Mouse (Mus musculus): ENCODE data around the gene Usf3. TPM values are rescaled to one million over a fixed set of nuclear protein-coding genes. Genes with fewer than 3 reads are reported as not detected.

The Usf3 gene
- polyA plus RNA-seq, 1 experiment from 2014 or later: 3.4 TPM

- Histone ChIP-seq H3K9me3 (no peaks in the 10 kb centered on the region), H3K27me3 (no peaks in the 10 kb centered on the region), H3K27ac (no peak overlapping the region), H3K9ac (replicated peaks) (no peak overlapping the region), H3K36me3 (no peaks in the 10 kb centered on the region), H3K4me3 (replicated peaks) (no peak overlapping the region), H3K4me1 (replicated peaks) (peaks cover 21% of the 10 kb centered on the region), H3K4me2 (replicated peaks) (no peak overlapping the region)
- WGBS: 97% methylated on average over 2 of the region's 2 CpGs
- no peak for ATAC-seq
These were observed 3.5 kb downstream of the Usf3 start for GRCm38 (mm10) chr16:44176511-44176910.

- H3K36me3 ChIP-seq: no peaks in the 10 kb centered on the region
- no peaks in the 10 kb centered on the region for H3K9me3 ChIP-seq
- no peaks in the 10 kb centered on the region for H3K27me3 ChIP-seq
- H3K4me1 ChIP-seq (replicated peaks): peaks cover 17% of the 10 kb centered on the region
- no peak overlapping the region for H3K4me3 ChIP-seq (replicated peaks)
- ATAC-seq: no peak
- no peak overlapping the region for H3K4me2 ChIP-seq (replicated peaks)
- H3K9ac ChIP-seq (replicated peaks): no peak overlapping the region
- no peak overlapping the region for H3K27ac ChIP-seq
- WGBS: 81% methylated on average over 1 of the region's 1 CpGs
These were observed 5.5 kb downstream of the Usf3 start for GRCm38 (mm10) chr16:44178555-44178954.

- Histone ChIP-seq H3K27me3 (no peaks in the 10 kb centered on the region), H3K27ac (no peak overlapping the region), H3K9me3 (no peaks in the 10 kb centered on the region), H3K4me2 (replicated peaks) (no peak overlapping the region), H3K9ac (replicated peaks) (no peak overlapping the region), H3K4me1 (replicated peaks) (no peaks in the 10 kb centered on the region; the same call in 1 of the 2 replicates), H3K4me3 (replicated peaks) (no peak overlapping the region), H3K36me3 (no peaks in the 10 kb centered on the region)
- no peak for ATAC-seq
- 94% methylated on average over 1 of the region's 1 CpGs for WGBS
These were observed 9.6 kb downstream of the Usf3 start for GRCm38 (mm10) chr16:44182597-44182996.

- Histone ChIP-seq H3K27me3 (no peaks in the 10 kb centered on the region), H3K36me3 (peaks cover 4% of the 10 kb centered on the region), H3K4me1 (replicated peaks) (no peaks in the 10 kb centered on the region), H3K9ac (replicated peaks) (no peak overlapping the region), H3K27ac (no peak overlapping the region), H3K4me3 (replicated peaks) (no peak overlapping the region), H3K4me2 (replicated peaks) (no peak overlapping the region), H3K9me3 (no peaks in the 10 kb centered on the region)
- no peak for ATAC-seq
- 90% methylated on average over 3 of the region's 3 CpGs for WGBS
These were observed 11.7 kb downstream of the Usf3 start for GRCm38 (mm10) chr16:44184769-44185168.

- no peak overlapping the region for H3K4me3 ChIP-seq (replicated peaks)
- H3K9ac ChIP-seq (replicated peaks): no peak overlapping the region
- no peak for ATAC-seq
- no peak overlapping the region for H3K27ac ChIP-seq
- peaks cover 10% of the 10 kb centered on the region for H3K36me3 ChIP-seq
- WGBS: 95% methylated on average over 4 of the region's 4 CpGs
- H3K4me2 ChIP-seq (replicated peaks): no peak overlapping the region
- H3K27me3 ChIP-seq: no peaks in the 10 kb centered on the region
- no peaks in the 10 kb centered on the region for H3K4me1 ChIP-seq (replicated peaks)
- no peaks in the 10 kb centered on the region for H3K9me3 ChIP-seq
These were observed 14.1 kb downstream of the Usf3 start for GRCm38 (mm10) chr16:44187172-44187571.

GRCm38 (mm10) chr16:44188766-44189165 is 15.7 kb downstream of the Usf3 start:
- no peaks in the 10 kb centered on the region for H3K27me3 ChIP-seq
- H3K4me2 ChIP-seq (replicated peaks): no peak overlapping the region
- H3K4me1 ChIP-seq (replicated peaks): no peaks in the 10 kb centered on the region
- H3K9me3 ChIP-seq: no peaks in the 10 kb centered on the region
- ATAC-seq: no peak
- no peak overlapping the region for H3K9ac ChIP-seq (replicated peaks)
- H3K27ac ChIP-seq: no peak overlapping the region
- WGBS: 84% methylated on average over 3 of the region's 3 CpGs
- peaks cover 10% of the 10 kb centered on the region for H3K36me3 ChIP-seq
- H3K4me3 ChIP-seq (replicated peaks): no peak overlapping the region

GRCm38 (mm10) chr16:44190032-44190431 is 17.0 kb downstream of the Usf3 start:
- H3K4me3 ChIP-seq (replicated peaks): no peak overlapping the region
- H3K4me2 ChIP-seq (replicated peaks): no peak overlapping the region
- H3K36me3 ChIP-seq: peaks cover 10% of the 10 kb centered on the region
- ATAC-seq: no peak
- H3K27ac ChIP-seq: no peak overlapping the region
- WGBS: 93% methylated on average over 6 of the region's 6 CpGs
- no peaks in the 10 kb centered on the region for H3K4me1 ChIP-seq (replicated peaks)
- H3K9ac ChIP-seq (replicated peaks): no peak overlapping the region
- H3K27me3 ChIP-seq: no peaks in the 10 kb centered on the region
- no peaks in the 10 kb centered on the region for H3K9me3 ChIP-seq

GRCm38 (mm10) chr16:44190968-44191367 is 17.9 kb downstream of the Usf3 start:
- H3K9ac ChIP-seq (replicated peaks): no peak overlapping the region
- no peaks in the 10 kb centered on the region for H3K4me1 ChIP-seq (replicated peaks)
- no peak for ATAC-seq
- no peak overlapping the region for H3K27ac ChIP-seq
- H3K36me3 ChIP-seq: peaks cover 10% of the 10 kb centered on the region
- H3K9me3 ChIP-seq: no peaks in the 10 kb centered on the region
- H3K4me2 ChIP-seq (replicated peaks): no peak overlapping the region
- 100% methylated on average over 2 of the region's 2 CpGs for WGBS
- no peak overlapping the region for H3K4me3 ChIP-seq (replicated peaks)
- no peaks in the 10 kb centered on the region for H3K27me3 ChIP-seq

GRCm38 (mm10) chr16:44199066-44199703 is 26.1 kb downstream of the Usf3 start:
- 89% methylated on average over 14 of the region's 14 CpGs for WGBS
- no peaks in the 10 kb centered on the region for H3K4me1 ChIP-seq (replicated peaks)
- no peak overlapping the region for H3K4me3 ChIP-seq (replicated peaks)
- ATAC-seq: no peak
- H3K9ac ChIP-seq (replicated peaks): no peak overlapping the region
- no peak overlapping the region for H3K27ac ChIP-seq
- no peak overlapping the region for H3K4me2 ChIP-seq (replicated peaks)
- H3K9me3 ChIP-seq: no peaks in the 10 kb centered on the region
- no peaks in the 10 kb centered on the region for H3K27me3 ChIP-seq
- peaks cover 28% of the 10 kb centered on the region for H3K36me3 ChIP-seq

- no peak for ATAC-seq
- Histone ChIP-seq H3K36me3 (peaks cover 30% of the 10 kb centered on the region), H3K27ac (no peak overlapping the region), H3K9ac (replicated peaks) (no peak overlapping the region), H3K4me1 (replicated peaks) (no peaks in the 10 kb centered on the region), H3K27me3 (no peaks in the 10 kb centered on the region), H3K4me2 (replicated peaks) (no peak overlapping the region), H3K4me3 (replicated peaks) (no peak overlapping the region), H3K9me3 (no peaks in the 10 kb centered on the region)
- 96% methylated on average over 4 of the region's 4 CpGs for WGBS
These were observed 27.1 kb downstream of the Usf3 start for GRCm38 (mm10) chr16:44200146-44200545.

GRCm38 (mm10) chr16:44204331-44204730 is 31.3 kb downstream of the Usf3 start:
- Histone ChIP-seq H3K27me3 (no peaks in the 10 kb centered on the region), H3K36me3 (peaks cover 53% of the 10 kb centered on the region), H3K4me3 (replicated peaks) (no peak overlapping the region), H3K27ac (no peak overlapping the region), H3K4me1 (replicated peaks) (no peaks in the 10 kb centered on the region), H3K9ac (replicated peaks) (no peak overlapping the region), H3K9me3 (no peaks in the 10 kb centered on the region), H3K4me2 (replicated peaks) (no peak overlapping the region)
- 94% methylated on average over 6 of the region's 6 CpGs for WGBS
- no peak for ATAC-seq

- WGBS: 92% methylated on average over 8 of the region's 8 CpGs
- Histone ChIP-seq H3K4me1 (replicated peaks) (no peaks in the 10 kb centered on the region), H3K4me3 (replicated peaks) (no peak overlapping the region), H3K27me3 (no peaks in the 10 kb centered on the region), H3K9ac (replicated peaks) (no peak overlapping the region), H3K27ac (no peak overlapping the region), H3K9me3 (no peaks in the 10 kb centered on the region), H3K4me2 (replicated peaks) (no peak overlapping the region), H3K36me3 (peaks cover 58% of the 10 kb centered on the region)
- no peak for ATAC-seq
These were observed 32.9 kb downstream of the Usf3 start for GRCm38 (mm10) chr16:44205973-44206372.
